Mouse (Mus musculus) frontal cortex, postnatal 14 days (tissue): ENCODE results near the gene Gar1.

ENCODE experiments used
- DNase-seq, 2 experiments: peaks; one replicate each; pipeline ENCODE4 v3.0.0; 2022; ENCODE audit warnings: low spot score in 2 of 2

The Gar1 gene

GRCm38 (mm10) chr3:129831035-129831568, at the start of gene Gar1:
Gar1 (minus strand) TSS chr3:129831396.
- peak; percentile 92 to 93 for DNase-seq

- DNase-seq: no peak
These were observed 48.7 kb upstream of the Gar1 start for GRCm38 (mm10) chr3:129879913-129880312.

- DNase-seq: no peak
These were observed 48.0 kb upstream of the Gar1 start for GRCm38 (mm10) chr3:129879131-129879757.

- peak; percentile 82 to 90 for DNase-seq
These were observed 47.3 kb upstream of the Gar1 start, which contains the start of gene Pla2g12a for GRCm38 (mm10) chr3:129878405-129879021. Pla2g12a (plus strand) TSS chr3:129878606.

- DNase-seq: no peak
These were observed 46.1 kb upstream of the Gar1 start for GRCm38 (mm10) chr3:129877327-129877726.

DNA sequence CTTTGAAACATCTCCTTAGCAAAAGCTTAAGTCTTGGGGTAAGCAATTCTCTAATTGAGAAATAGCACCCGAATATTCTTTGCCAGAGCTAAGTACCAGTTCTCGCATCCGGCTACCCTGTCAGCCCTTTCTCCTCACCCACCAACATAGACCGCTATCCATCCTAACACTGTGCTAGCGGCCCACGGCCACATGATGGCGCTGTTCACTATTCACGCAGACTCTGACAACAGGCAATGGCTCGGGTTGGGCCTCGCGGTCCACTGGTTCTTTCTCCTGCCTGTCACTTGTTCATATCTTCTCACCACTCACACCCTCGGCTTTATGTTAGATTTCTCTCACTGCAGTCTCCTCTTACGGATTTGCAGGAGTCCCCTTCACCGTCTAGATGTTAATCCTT, 32.5 kb upstream of the Gar1 start:
- peak in 1 of 2 experiments; percentile 16 for DNase-seq

- DNase-seq: no peak
These were observed 31.4 kb upstream of the Gar1 start for GRCm38 (mm10) chr3:129862592-129862991.

DNA sequence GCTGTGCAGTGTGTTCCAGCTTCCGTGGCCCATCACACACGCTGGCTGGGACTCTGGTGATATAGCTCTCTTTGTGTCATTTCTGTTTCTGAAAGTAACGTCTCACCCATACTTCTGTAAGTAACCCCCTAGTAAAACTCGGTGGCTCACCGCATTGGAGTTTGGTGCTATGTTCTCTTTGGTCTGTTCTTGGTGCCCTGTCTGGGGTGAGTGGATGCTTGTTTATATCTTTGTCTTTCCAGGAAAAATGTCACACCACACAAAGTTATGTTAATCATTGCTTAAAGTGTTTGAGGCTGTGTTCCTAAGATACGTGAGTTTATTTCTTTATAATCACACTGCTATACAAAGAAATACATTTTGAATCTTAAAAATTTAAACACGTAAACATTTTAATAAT, 15.7 kb upstream of the Gar1 start:
- no peak for DNase-seq

- no peak for DNase-seq
These were observed 14.7 kb upstream of the Gar1 start for GRCm38 (mm10) chr3:129845868-129846267.

DNA sequence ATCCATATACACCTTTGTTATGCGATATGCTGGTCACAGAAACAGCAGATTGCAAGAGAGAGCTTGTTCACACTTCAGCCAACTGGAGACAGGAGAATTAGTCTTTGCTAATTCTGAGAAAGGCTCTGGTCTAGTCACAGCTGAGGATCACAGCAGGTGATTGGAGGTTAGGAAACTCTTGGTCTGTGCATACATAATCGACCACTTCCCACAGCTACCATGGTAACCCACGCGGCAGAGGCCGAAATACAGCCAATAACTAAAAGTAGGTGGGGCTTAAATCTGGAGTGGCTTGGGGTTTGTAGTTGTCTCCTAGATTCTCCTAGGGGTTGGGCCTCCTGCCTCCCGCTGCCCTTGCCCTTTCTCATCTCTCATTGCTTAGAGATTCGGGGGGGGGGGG, 6.8 kb upstream of the Gar1 start:
- DNase-seq: no peak

- no peak for DNase-seq
These were observed 5.8 kb upstream of the Gar1 start for GRCm38 (mm10) chr3:129836965-129837364.

GRCm38 (mm10) chr3:129836051-129836697, 5.0 kb upstream of the Gar1 start:
- DNase-seq: no peak

DNA sequence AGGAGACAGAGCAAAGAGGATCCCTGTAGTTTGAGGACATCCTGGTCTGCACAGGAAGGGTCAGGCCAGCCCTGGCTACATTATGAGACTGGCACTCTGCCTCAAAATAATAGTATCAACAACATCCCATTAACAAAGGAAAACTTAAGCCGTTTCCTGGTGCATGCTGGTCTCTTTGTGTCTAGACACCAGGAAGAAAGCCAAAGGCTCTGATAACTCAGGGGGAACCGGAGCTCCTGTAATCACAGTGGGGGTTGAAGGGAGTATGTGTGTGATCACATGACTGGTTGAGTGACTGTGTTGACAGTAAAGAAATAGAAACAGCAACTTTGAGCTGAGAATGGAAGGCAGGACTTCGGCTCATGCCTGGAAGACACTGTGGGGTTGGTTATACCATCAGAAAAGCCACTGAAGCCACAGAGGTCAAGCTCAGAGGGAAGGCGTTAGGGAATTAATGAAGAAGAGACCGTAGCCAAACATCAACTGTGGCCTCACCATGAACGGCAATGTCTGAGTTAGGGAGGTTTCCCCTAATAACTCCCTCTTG, 4.3 kb upstream of the Gar1 start, which contains the start of gene Cfi:
Cfi (plus strand) TSS at position 497 of the 547 bp plus-strand sequence.
- no peak for DNase-seq

DNA sequence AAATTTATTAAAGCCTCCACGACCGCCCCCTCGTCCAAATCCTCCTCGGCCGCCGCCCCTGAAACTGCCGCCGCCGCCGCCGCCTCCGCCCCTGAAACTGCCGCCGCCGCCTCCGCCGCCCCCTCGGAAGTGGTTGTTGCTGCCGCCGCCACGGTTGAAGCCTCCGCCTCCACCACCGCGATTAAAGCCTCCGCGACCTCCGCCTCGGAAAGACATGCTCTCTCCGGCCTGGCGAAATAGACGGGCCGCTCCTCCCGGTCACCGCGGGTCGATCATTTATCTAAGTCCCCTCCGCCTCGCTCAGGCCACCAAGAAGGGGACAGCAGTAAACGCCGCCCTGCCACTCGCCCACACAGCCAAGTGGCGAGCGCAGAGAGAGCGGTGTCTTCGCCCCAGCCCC, 570 bp downstream of the Gar1 start:
- DNase-seq: no peak

GRCm38 (mm10) chr3:129827691-129828090, 3.5 kb downstream of the Gar1 start:
- no peak for DNase-seq

DNA sequence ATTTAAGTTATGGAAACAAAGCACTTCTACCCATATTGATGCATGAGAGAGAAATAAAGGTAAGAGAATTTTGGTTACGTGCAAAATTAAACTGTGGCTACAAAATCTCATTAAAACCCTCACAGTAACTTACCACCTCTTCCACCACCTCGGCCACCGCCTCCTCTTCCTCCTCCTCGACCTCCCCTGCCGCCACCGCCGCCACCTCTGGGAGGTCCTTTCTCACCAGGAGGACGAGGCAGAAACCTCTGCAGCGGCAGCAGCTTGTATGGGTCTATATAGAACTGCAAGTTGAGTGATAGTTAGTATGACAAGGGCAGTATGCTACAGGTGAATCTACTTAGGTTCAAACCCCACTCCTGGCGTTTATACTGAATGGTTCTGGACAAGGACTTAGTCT, 4.5 kb downstream of the Gar1 start:
- no peak for DNase-seq

DNA sequence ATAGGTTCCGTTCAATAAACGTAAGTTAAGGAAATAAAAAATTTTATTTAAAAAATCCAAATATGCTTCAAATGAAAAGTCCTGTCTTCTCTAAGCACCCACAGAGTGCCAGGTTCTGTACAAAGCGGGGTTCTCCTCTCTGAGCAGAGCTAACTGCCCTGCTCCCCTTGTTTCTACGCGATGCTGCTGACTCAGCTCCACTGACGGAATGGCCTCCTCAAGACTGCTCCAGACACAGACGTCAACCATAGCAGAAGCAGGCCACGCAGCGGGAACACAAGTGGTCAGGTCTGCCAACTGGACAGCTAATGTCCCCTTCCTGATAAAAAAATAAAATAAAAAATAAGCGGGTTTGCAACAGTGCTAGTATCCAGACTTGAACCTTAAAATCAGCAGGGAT, 6.3 kb downstream of the Gar1 start:
- DNase-seq: no peak

DNA sequence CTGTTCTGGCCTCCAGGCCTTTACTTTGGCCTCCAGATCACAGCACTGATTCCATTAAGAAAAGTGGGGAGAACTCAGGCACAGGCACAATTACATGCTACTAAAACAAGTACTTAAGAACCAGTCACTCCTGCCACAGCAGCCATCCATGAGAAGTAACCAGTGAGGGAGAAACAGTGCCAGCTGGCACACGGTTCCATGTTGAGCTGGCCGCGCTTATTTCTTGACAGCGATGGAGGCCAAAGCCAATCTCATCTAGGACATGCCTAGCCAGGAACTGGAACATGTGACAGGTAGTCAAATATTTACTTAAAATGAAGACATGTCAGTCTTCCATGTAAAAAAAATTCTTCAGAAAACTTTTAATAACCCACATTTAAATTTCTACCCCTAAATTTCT, 7.0 kb downstream of the Gar1 start:
- DNase-seq: no peak

DNA sequence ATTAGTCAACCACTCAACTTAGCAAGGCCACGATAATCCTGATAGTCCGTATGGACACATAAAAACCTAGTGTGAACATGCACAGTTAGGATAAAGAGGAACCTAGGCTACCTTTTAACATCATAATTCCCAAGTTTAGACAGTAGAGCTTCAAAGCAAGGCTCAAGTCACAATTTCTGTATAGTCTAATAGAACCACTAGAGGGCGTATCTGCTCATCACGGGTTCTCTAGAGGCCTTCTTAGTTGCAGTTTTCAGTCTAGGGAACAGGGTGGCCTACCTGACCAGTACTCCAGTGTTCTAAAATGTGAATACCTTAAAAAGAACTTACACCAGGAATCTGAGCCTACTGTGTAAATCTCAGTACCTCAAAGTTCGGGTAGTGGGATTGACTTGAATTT, 7.9 kb downstream of the Gar1 start:
- DNase-seq: no peak

GRCm38 (mm10) chr3:129822206-129822775, 8.9 kb downstream of the Gar1 start, which contains the start of gene Rrh:
Rrh (minus strand) TSS chr3:129822587.
- DNase-seq: no peak

DNA sequence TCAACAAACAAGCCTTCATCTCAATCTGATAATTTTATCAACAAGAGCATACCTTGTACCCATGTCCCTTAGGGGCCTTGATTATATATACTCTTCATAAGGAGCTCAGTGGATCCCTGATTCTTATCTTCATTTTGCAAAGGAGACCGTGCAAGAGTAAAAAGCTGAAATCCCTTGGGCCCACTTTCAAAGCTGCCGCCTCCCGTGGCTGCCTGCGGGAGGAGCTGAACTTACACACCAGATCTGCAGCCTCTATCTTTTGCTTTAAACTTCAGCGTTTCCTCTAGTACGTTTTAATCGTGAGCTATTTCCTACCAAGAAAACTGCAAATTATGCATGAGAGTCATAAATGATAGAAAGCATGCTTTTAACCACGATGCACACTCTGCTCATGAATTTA, 9.5 kb downstream of the Gar1 start:
- DNase-seq: no peak

- DNase-seq: no peak
These were observed 10.3 kb downstream of the Gar1 start for GRCm38 (mm10) chr3:129820847-129821246.
